Mouse (Mus musculus): ENCODE measurements at regions not wholly inside any gene's neighbourhood (a gene's known extent, or its start where the extent isn't known, plus 50 kb on each side); places are given as distances from the start of the nearest gene placed in this dataset.

DNA sequence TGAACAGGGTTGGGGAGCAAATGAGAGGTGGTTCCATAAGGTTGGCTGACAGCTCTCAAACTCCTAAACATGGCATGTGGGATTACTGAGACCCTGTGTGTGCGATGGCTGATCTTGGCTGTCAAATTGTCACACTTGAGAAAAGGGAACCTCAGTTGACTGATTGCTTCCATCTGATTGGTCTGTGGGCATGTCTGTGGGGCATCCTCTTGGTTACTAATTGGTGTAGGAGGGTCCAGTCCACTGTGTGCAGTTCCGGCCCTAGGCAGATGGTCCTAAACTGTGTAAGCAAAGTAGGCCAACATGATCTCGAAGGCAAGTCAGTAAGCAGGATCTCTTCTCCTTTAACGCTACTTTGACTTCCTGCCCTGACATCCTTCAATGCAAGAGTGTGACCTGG lies 86.5 kb upstream of the Tut7 start:
- TF ChIP-seq CTCF (conservative IDR thresholded peaks at IDR 0.05; ENCODE audit: insufficient read depth, insufficient read length, low read depth, low read length) = no peak
- no peak for TF ChIP-seq POLR2A (IDR thresholded peaks at IDR 0.05; ENCODE audit: low read depth, low read length)
